ENCODE assay signal across 17 mouse cellular contexts in the genomic region with DNA sequence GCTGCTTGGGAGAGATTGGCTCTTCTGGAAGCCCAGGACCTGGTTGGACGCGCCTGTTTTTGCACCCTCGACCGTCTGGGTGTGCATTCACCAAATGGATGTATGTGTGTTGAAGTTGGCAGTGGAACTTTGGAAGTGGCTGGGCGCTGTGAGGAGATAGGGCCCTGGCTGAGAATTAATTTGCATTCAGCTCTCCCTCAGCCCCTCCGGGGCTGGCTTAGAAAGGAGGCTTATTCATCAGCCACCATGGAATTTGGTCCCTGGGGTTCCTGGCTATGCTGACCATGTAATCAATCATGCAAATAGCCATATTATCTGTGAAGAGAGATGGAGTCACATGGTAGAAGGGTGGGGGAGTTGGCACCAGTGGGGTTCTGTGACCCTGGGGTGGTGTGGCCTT.
"Had no signal": no experiment of that assay in that cellular context is flagged by ENCODE, and none has a peak within 500 bp of the region (broad histone marks: within the 10 kb centered on the region; RNA-seq: fewer than 3 reads in every experiment).

No protein-coding gene starts in this region.

- H3K27ac ChIP-seq: layer of hippocampus, adult 2 months; limb, embryonic 12.5 days; limb, embryonic 15.5 days; liver, embryonic 14.5 days; macrophage; midbrain, embryonic 13.5 days had no signal

- DNase-seq: kidney, adult 18-20 months; kidney, adult 9 months; kidney, postnatal 14 days; layer of hippocampus, adult 9-11 months; liver, postnatal 0 days; lung, embryonic 14.5 days; thymus, adult 18-20 months; thymus, postnatal 36 days had no signal

- H3K4me3 ChIP-seq: layer of hippocampus, adult 2 months; limb, embryonic 12.5 days; limb, embryonic 15.5 days; midbrain, embryonic 13.5 days; myocyte had no signal

- H3K27me3 ChIP-seq: midbrain, embryonic 13.5 days had no signal

- H3K36me3 ChIP-seq: limb, embryonic 12.5 days; limb, embryonic 15.5 days; midbrain, embryonic 13.5 days had no signal

- H3K9me3 ChIP-seq: limb, embryonic 12.5 days; limb, embryonic 15.5 days; midbrain, embryonic 13.5 days had no signal

- ATAC-seq: liver, postnatal 0 days; lung, postnatal 0 days; midbrain, embryonic 13.5 days had no signal

- H3K9ac ChIP-seq: limb, embryonic 12.5 days; limb, embryonic 15.5 days; liver, embryonic 14.5 days; liver, postnatal 0 days; lung, embryonic 14.5 days; midbrain, embryonic 13.5 days had no signal

- H3K4me2 ChIP-seq: limb, embryonic 12.5 days; limb, embryonic 15.5 days; liver, embryonic 11.5 days; lung, embryonic 14.5 days; midbrain, embryonic 13.5 days had no signal
